Mouse (Mus musculus) liver, postnatal 0 days (tissue): ENCODE measurements around the gene Spp2. TPM values are rescaled to one million over a fixed set of nuclear protein-coding genes. Genes with fewer than 3 reads are reported as not detected.

Source experiments
- ATAC-seq: fragments of 200-750 bp; cut with Nextera tagmentation; 2 replicates; pipeline ENCODE4 v1.8.0; 2017; ENCODE audit warnings: mild to moderate bottlenecking, moderate library complexity
- DNase-seq: peaks from one replicate; pipeline ENCODE4 v3.0.0-alpha.2; 2016
- H3K27ac ChIP-seq: fragments of 300-500 bp; sonication (generic); 2 replicates; pipeline ENCODE4 v1.5.1; 2014; ENCODE audit warnings: antibody characterized with exemption, moderate library complexity, mild to moderate bottlenecking, low read depth
- H3K27me3 ChIP-seq: fragments of 300-500 bp; sonication (generic); 2 replicates; pipeline ENCODE4 v1.6.1; 2014; ENCODE audit warnings: low read length, control low read depth, mixed read lengths; ENCODE audit not compliant: insufficient read depth
- H3K36me3 ChIP-seq: fragments of 300-500 bp; sonication (generic); replicated peaks from 2 replicates; pipeline ENCODE4 v1.6.1; 2014; ENCODE audit warnings: mild to moderate bottlenecking, control low read depth, low read length, moderate library complexity, mixed read lengths; ENCODE audit not compliant: insufficient read depth
- H3K4me1 ChIP-seq: fragments of 300-500 bp; sonication (generic); 2 replicates; pipeline ENCODE4 v1.6.1; 2014; ENCODE audit warnings: antibody characterized with exemption, mild to moderate bottlenecking, control low read depth; ENCODE audit not compliant: insufficient read depth
- H3K4me2 ChIP-seq: fragments of 300-500 bp; sonication (generic); 2 replicates; pipeline ENCODE4 v1.6.1; 2014; ENCODE audit warnings: low read depth, mild to moderate bottlenecking, low read length, moderate library complexity, mixed read lengths
- H3K4me3 ChIP-seq: fragments of 300-500 bp; sonication (generic); 2 replicates; pipeline ENCODE4 v1.5.1; 2014; ENCODE audit warnings: low read depth, low read length
- H3K9ac ChIP-seq: fragments of 300-500 bp; sonication (generic); replicated peaks from 2 replicates; pipeline ENCODE4 v1.6.1; 2014; ENCODE audit warnings: mild to moderate bottlenecking, moderate library complexity
- H3K9me3 ChIP-seq: fragments of 300-500 bp; sonication (generic); 2 replicates; pipeline ENCODE4 v1.6.1; 2016; ENCODE audit warnings: mild to moderate bottlenecking, control low read depth, low read length, mixed read lengths
- CTCF ChIP-seq: sonication (generic); IDR thresholded peaks from 2 replicates; pipeline ENCODE4 v1.5.1; 2016; ENCODE audit warnings: antibody characterized with exemption, low read depth
- EP300 ChIP-seq: IDR thresholded peaks from 2 replicates; pipeline ENCODE4 v1.6.1; 2016; ENCODE audit warnings: antibody characterized with exemption, low read depth, mild to moderate bottlenecking
- WGBS: fragments of 180-500 bp; shearing (Covaris S2); extraction: QIAGEN DNeasy Blood & Tissue Kit; methylation state at CpG from one replicate; pipeline ENCODE4 v1.1.7; 2014; ENCODE audit not compliant: insufficient replicate concordance; 5-methylcytosine and 5-hydroxymethylcytosine counted together
- polyA plus RNA-seq: library from polyadenylated mRNA; unstranded; fragments of >200 nt; fragmentation: Nextera tagmentation; extraction: Ambion mirVana; gene quantifications from 2 replicates; pipeline ENCODE4 v1.2.1, GENCODE M21; 2015

The Spp2 gene
- polyA plus RNA-seq, 1 experiment from 2014 or later, result 738 TPM

- Histone ChIP-seq H3K27me3 (no peaks in the 10 kb centered on the region), H3K27ac (no peak overlapping the region), H3K4me1 (no peaks in the 10 kb centered on the region), H3K4me2 (no peak overlapping the region), H3K4me3 (no peak overlapping the region), H3K36me3 (no peaks in the 10 kb centered on the region), H3K9ac (no peak overlapping the region), H3K9me3 (no peaks in the 10 kb centered on the region)
- DNase-seq (no peak), ATAC-seq (no peak)
- 57% methylated on average over 3 of the region's 3 CpGs for WGBS
- TF ChIP-seq CTCF (no peak), EP300 (no peak)
These were observed 25.8 kb downstream of the Spp2 start for GRCm38 (mm10) chr1:88432601-88433000.

- no peak for TF ChIP-seq EP300
- TF ChIP-seq CTCF, result no peak
- H3K27me3 ChIP-seq, result no peaks in the 10 kb centered on the region
These were observed 26.5 kb downstream of the Spp2 start for GRCm38 (mm10) chr1:88433096-88433883.

GRCm38 (mm10) chr1:88434057-88434456 is 27.3 kb downstream of the Spp2 start:
- no peak overlapping the region for H3K4me3 ChIP-seq
- 59% methylated on average over 4 of the region's 4 CpGs for WGBS
- H3K27ac ChIP-seq, result no peak overlapping the region
- no peak for ATAC-seq
- H3K9me3 ChIP-seq, result no peaks in the 10 kb centered on the region
- H3K27me3 ChIP-seq, result no peaks in the 10 kb centered on the region
- no peaks in the 10 kb centered on the region for H3K36me3 ChIP-seq
- TF ChIP-seq CTCF, result peak; percentile 26; the same call in 1 of the 2 replicates
- TF ChIP-seq EP300, result no peak
- no peak overlapping the region for H3K4me2 ChIP-seq
- no peak overlapping the region for H3K9ac ChIP-seq
- no peaks in the 10 kb centered on the region for H3K4me1 ChIP-seq
- no peak for DNase-seq

More at GRCm38 (mm10) chr1:88433096-88433883, 26.5 kb downstream of the Spp2 start:
- 41% methylated on average over 6 of the region's 6 CpGs for WGBS
- DNase-seq, result no peak
- Histone ChIP-seq H3K4me3 (no peak overlapping the region), H3K9ac (no peak overlapping the region), H3K36me3 (no peaks in the 10 kb centered on the region), H3K9me3 (no peaks in the 10 kb centered on the region), H3K4me1 (no peaks in the 10 kb centered on the region), H3K4me2 (no peak overlapping the region), H3K27ac (no peak overlapping the region)
- ATAC-seq, result no peak

GRCm38 (mm10) chr1:88437206-88438126 is 30.7 kb downstream of the Spp2 start:
- no peaks in the 10 kb centered on the region for H3K9me3 ChIP-seq
- no peak for TF ChIP-seq CTCF
- no peak for TF ChIP-seq EP300
- 62% methylated on average over 9 of the region's 9 CpGs for WGBS
- no peak overlapping the region for H3K27ac ChIP-seq
- H3K9ac ChIP-seq, result no peak overlapping the region
- H3K4me1 ChIP-seq, result no peaks in the 10 kb centered on the region
- no peak overlapping the region for H3K4me2 ChIP-seq
- DNase-seq, result no peak
- no peak overlapping the region for H3K4me3 ChIP-seq
- no peaks in the 10 kb centered on the region for H3K36me3 ChIP-seq
- ATAC-seq, result no peak
- H3K27me3 ChIP-seq, result no peaks in the 10 kb centered on the region

- no peaks in the 10 kb centered on the region for H3K4me1 ChIP-seq
- H3K27me3 ChIP-seq, result no peaks in the 10 kb centered on the region
- no peak overlapping the region for H3K9ac ChIP-seq
- no peak for ATAC-seq
- TF ChIP-seq EP300 (no peak), CTCF (no peak)
- H3K4me3 ChIP-seq, result no peak overlapping the region
- no peaks in the 10 kb centered on the region for H3K36me3 ChIP-seq
- DNase-seq, result no peak
- 73% methylated on average over 4 of the region's 4 CpGs for WGBS
- no peaks in the 10 kb centered on the region for H3K9me3 ChIP-seq
- H3K4me2 ChIP-seq, result no peak overlapping the region
- no peak overlapping the region for H3K27ac ChIP-seq
These were observed 36.6 kb downstream of the Spp2 start for GRCm38 (mm10) chr1:88443383-88443782.

- TF ChIP-seq EP300, result no peak
- peak; percentile 68 for TF ChIP-seq CTCF
- no peak overlapping the region for H3K4me3 ChIP-seq
- ATAC-seq (no peak), DNase-seq (no peak)
- no peak overlapping the region for H3K27ac ChIP-seq
- 59% methylated on average over 4 of the region's 4 CpGs for WGBS
- no peaks in the 10 kb centered on the region for H3K9me3 ChIP-seq
- H3K4me2 ChIP-seq, result no peak overlapping the region
- no peak overlapping the region for H3K9ac ChIP-seq
- no peaks in the 10 kb centered on the region for H3K4me1 ChIP-seq
- no peaks in the 10 kb centered on the region for H3K27me3 ChIP-seq
- H3K36me3 ChIP-seq, result no peaks in the 10 kb centered on the region
These were observed 38.6 kb downstream of the Spp2 start for GRCm38 (mm10) chr1:88445400-88445799.
